Mouse (Mus musculus): ENCODE results near the gene Nr5a1. TPM values are rescaled to one million over a fixed set of nuclear protein-coding genes. Genes with fewer than 3 reads are reported as not detected.

The Nr5a1 gene
- total RNA-seq (2012; rRNA removed), result 0.13 TPM in 1 of 2 replicates, not detected in the other

- in situ Hi-C loops (cut with MboI; ENCODE audit: low sequenced_read_pairs in 2 of 2, unreplicated experiment in 2 of 2), result loop anchor here (5.0 to 10.0 kb wide), 2 partner anchors 367 to 370 kb away; no protein-coding TSS in a partner anchor
- no peak within 1 kb of the TSS for H3K4me3 ChIP-seq (ENCODE audit: insufficient read depth in 1 of 2, low read depth in 1 of 2, low read length in 2 of 2, poor library complexity in 1 of 2, severe bottlenecking in 1 of 2)
- no peaks in the 10 kb centered on the region for H3K36me3 ChIP-seq (ENCODE audit: control insufficient read depth, insufficient read depth, low read length, poor library complexity, severe bottlenecking)
- no peak within 1 kb of the TSS for H3K9ac ChIP-seq (ENCODE audit: insufficient read depth, low read depth, low read length, poor library complexity, severe bottlenecking)
- no peak for DNase-seq (ENCODE audit: low read depth, low spot score)
- H3K9me3 ChIP-seq (ENCODE audit: control insufficient read depth, insufficient read depth, low read depth, low read length), result no peaks in the 10 kb centered on the region
- H3K4me1 ChIP-seq (ENCODE audit: control insufficient read depth in 2 of 2, insufficient read depth in 2 of 2, low read length in 2 of 2, poor library complexity in 1 of 2), result peaks cover 0 to 4% of the 10 kb centered on the region in 2 experiments; a peak in 1 of 4 replicates
- TF ChIP-seq HCFC1 (IDR thresholded peaks at IDR 0.05; ENCODE audit: borderline replicate concordance, insufficient read depth, low read length) (no peak), ZNF384 (IDR thresholded peaks at IDR 0.05; ENCODE audit: low read depth, low read length) (no peak), ZC3H11A (IDR thresholded peaks at IDR 0.05; ENCODE audit: borderline replicate concordance, low read depth, low read length) (no peak), MAFK (IDR thresholded peaks at IDR 0.05; ENCODE audit: insufficient read depth, low read depth, low read length) (no peak), CHD2 (IDR thresholded peaks at IDR 0.05; ENCODE audit: low read depth, low read length) (no peak)
- no peak within 1 kb of the TSS for H3K27ac ChIP-seq (ENCODE audit: insufficient read depth, low read depth, low read length, poor library complexity, severe bottlenecking)
Observed at GRCm38 (mm10) chr2:38714324-38714723, at the start of gene Nr5a1. Nr5a1 (minus strand) TSS chr2:38714542.

- Histone ChIP-seq H3K36me3 (ENCODE audit: control insufficient read depth, insufficient read depth, low read length, poor library complexity, severe bottlenecking) (peaks cover 5% of the 10 kb centered on the region), H3K9me3 (ENCODE audit: control insufficient read depth, insufficient read depth, low read depth, low read length) (no peaks in the 10 kb centered on the region), H3K4me1 (ENCODE audit: control insufficient read depth in 2 of 2, insufficient read depth in 2 of 2, low read length in 2 of 2, poor library complexity in 1 of 2) (peaks cover 1 to 4% of the 10 kb centered on the region in 2 experiments; a peak in 1 of 4 replicates), H3K4me3 (ENCODE audit: insufficient read depth in 1 of 2, low read depth in 1 of 2, low read length in 2 of 2, poor library complexity in 1 of 2, severe bottlenecking in 1 of 2) (no peak overlapping the region), H3K9ac (ENCODE audit: insufficient read depth, low read depth, low read length, poor library complexity, severe bottlenecking) (no peak overlapping the region), H3K27ac (ENCODE audit: insufficient read depth, low read depth, low read length, poor library complexity, severe bottlenecking) (no peak overlapping the region)
- in situ Hi-C loops (cut with MboI; ENCODE audit: low sequenced_read_pairs in 2 of 2, unreplicated experiment in 2 of 2), result no loop called here
- DNase-seq (ENCODE audit: low read depth, low spot score), result no peak
- TF ChIP-seq ZC3H11A (IDR thresholded peaks at IDR 0.05; ENCODE audit: borderline replicate concordance, low read depth, low read length) (no peak), MAFK (IDR thresholded peaks at IDR 0.05; ENCODE audit: insufficient read depth, low read depth, low read length) (no peak), ZNF384 (IDR thresholded peaks at IDR 0.05; ENCODE audit: low read depth, low read length) (no peak), CHD2 (IDR thresholded peaks at IDR 0.05; ENCODE audit: low read depth, low read length) (no peak), HCFC1 (IDR thresholded peaks at IDR 0.05; ENCODE audit: borderline replicate concordance, insufficient read depth, low read length) (no peak)
Observed at GRCm38 (mm10) chr2:38739847-38740246, 25.5 kb upstream of the Nr5a1 start.

GRCm38 (mm10) chr2:38739410-38739809 is 25.1 kb upstream of the Nr5a1 start:
- Histone ChIP-seq H3K4me1 (ENCODE audit: control insufficient read depth in 2 of 2, insufficient read depth in 2 of 2, low read length in 2 of 2, poor library complexity in 1 of 2) (peaks cover 1 to 4% of the 10 kb centered on the region in 2 experiments; a peak in 1 of 4 replicates), H3K4me3 (ENCODE audit: insufficient read depth in 1 of 2, low read depth in 1 of 2, low read length in 2 of 2, poor library complexity in 1 of 2, severe bottlenecking in 1 of 2) (no peak overlapping the region), H3K36me3 (ENCODE audit: control insufficient read depth, insufficient read depth, low read length, poor library complexity, severe bottlenecking) (peaks cover 5% of the 10 kb centered on the region), H3K9me3 (ENCODE audit: control insufficient read depth, insufficient read depth, low read depth, low read length) (no peaks in the 10 kb centered on the region), H3K9ac (ENCODE audit: insufficient read depth, low read depth, low read length, poor library complexity, severe bottlenecking) (no peak overlapping the region), H3K27ac (ENCODE audit: insufficient read depth, low read depth, low read length, poor library complexity, severe bottlenecking) (no peak overlapping the region)
- peak; percentile 71; the same call in 1 of the 2 replicates for TF ChIP-seq ZC3H11A (IDR thresholded peaks at IDR 0.05; ENCODE audit: borderline replicate concordance, low read depth, low read length)
- no peak for TF ChIP-seq CHD2 (IDR thresholded peaks at IDR 0.05; ENCODE audit: low read depth, low read length)
- TF ChIP-seq HCFC1 (IDR thresholded peaks at IDR 0.05; ENCODE audit: borderline replicate concordance, insufficient read depth, low read length), result no peak
- no peak for TF ChIP-seq MAFK (IDR thresholded peaks at IDR 0.05; ENCODE audit: insufficient read depth, low read depth, low read length)
- TF ChIP-seq ZNF384 (IDR thresholded peaks at IDR 0.05; ENCODE audit: low read depth, low read length), result no peak
- DNase-seq (ENCODE audit: low read depth, low spot score), result peak; percentile 76
- in situ Hi-C loops (cut with MboI; ENCODE audit: low sequenced_read_pairs in 2 of 2, unreplicated experiment in 2 of 2), result no loop called here

GRCm38 (mm10) chr2:38738601-38739301 is 24.4 kb upstream of the Nr5a1 start:
- no peak overlapping the region for H3K9ac ChIP-seq (ENCODE audit: insufficient read depth, low read depth, low read length, poor library complexity, severe bottlenecking)
- H3K27ac ChIP-seq (ENCODE audit: insufficient read depth, low read depth, low read length, poor library complexity, severe bottlenecking), result no peak overlapping the region
- no peak for DNase-seq (ENCODE audit: low read depth, low spot score)
- peaks cover 5% of the 10 kb centered on the region for H3K36me3 ChIP-seq (ENCODE audit: control insufficient read depth, insufficient read depth, low read length, poor library complexity, severe bottlenecking)
- no peak overlapping the region for H3K4me3 ChIP-seq (ENCODE audit: insufficient read depth in 1 of 2, low read depth in 1 of 2, low read length in 2 of 2, poor library complexity in 1 of 2, severe bottlenecking in 1 of 2)
- H3K4me1 ChIP-seq (ENCODE audit: control insufficient read depth in 2 of 2, insufficient read depth in 2 of 2, low read length in 2 of 2, poor library complexity in 1 of 2), result peaks cover 1 to 4% of the 10 kb centered on the region in 2 experiments; a peak in 1 of 4 replicates
- TF ChIP-seq CHD2 (IDR thresholded peaks at IDR 0.05; ENCODE audit: low read depth, low read length), result no peak
- TF ChIP-seq ZC3H11A (IDR thresholded peaks at IDR 0.05; ENCODE audit: borderline replicate concordance, low read depth, low read length), result no peak
- TF ChIP-seq HCFC1 (IDR thresholded peaks at IDR 0.05; ENCODE audit: borderline replicate concordance, insufficient read depth, low read length), result no peak
- no peak for TF ChIP-seq ZNF384 (IDR thresholded peaks at IDR 0.05; ENCODE audit: low read depth, low read length)
- no peak for TF ChIP-seq MAFK (IDR thresholded peaks at IDR 0.05; ENCODE audit: insufficient read depth, low read depth, low read length)
- no peaks in the 10 kb centered on the region for H3K9me3 ChIP-seq (ENCODE audit: control insufficient read depth, insufficient read depth, low read depth, low read length)
- in situ Hi-C loops (cut with MboI; ENCODE audit: low sequenced_read_pairs in 2 of 2, unreplicated experiment in 2 of 2), result no loop called here
